Mouse (Mus musculus) MEL (cell line): ENCODE measurements around the gene Slc16a8. TPM values are rescaled to one million over a fixed set of nuclear protein-coding genes. Genes with fewer than 3 reads are reported as not detected.

Experiments used
- DNase-seq: peaks from one replicate; pipeline ENCODE4 v3.0.0; 2011; ENCODE audit warnings: low read depth, low spot score
- H3K27ac ChIP-seq: 2 replicates; pipeline ENCODE4 v1.5.1; 2012; ENCODE audit warnings: low read depth, mild to moderate bottlenecking, control low read depth, low read length, moderate library complexity; ENCODE audit not compliant: control insufficient read depth
- H3K27me3 ChIP-seq, 2 experiments: fragments of 150-350 bp in 1 of 2; sonication (generic) in 1 of 2; 2 replicates each; pipeline ENCODE4 v1.6.1; 2012; ENCODE audit warnings: low read length in 2 of 2, mild to moderate bottlenecking in 2 of 2, improper control_type of control experiment in 1 of 2, moderate library complexity in 1 of 2; ENCODE audit not compliant: insufficient read depth in 2 of 2, control insufficient read depth in 1 of 2
- H3K36me3 ChIP-seq, 2 experiments: 2 replicates each; pipeline ENCODE4 v1.6.1; 2012 to 2014; ENCODE audit warnings: low read length in 2 of 2, improper control_type of control experiment in 1 of 2, inconsistent platforms in 1 of 2, mild to moderate bottlenecking in 1 of 2; ENCODE audit not compliant: insufficient read depth in 2 of 2, control insufficient read depth in 1 of 2
- H3K4me1 ChIP-seq, 2 experiments: fragments of 150-350 bp in 1 of 2; sonication (generic) in 1 of 2; 2 replicates each; pipeline ENCODE4 v1.6.1; 2012; ENCODE audit warnings: low read length in 2 of 2, improper control_type of control experiment in 1 of 2, mild to moderate bottlenecking in 1 of 2; ENCODE audit not compliant: insufficient read depth in 2 of 2, control insufficient read depth in 1 of 2
- H3K4me3 ChIP-seq, 2 experiments: fragments of 150-350 bp in 1 of 2; sonication (generic) in 1 of 2; 2 replicates each; pipeline ENCODE4 v1.5.1; 2012; ENCODE audit warnings: low read depth in 2 of 2, low read length in 2 of 2, mild to moderate bottlenecking in 2 of 2, moderate library complexity in 2 of 2, control low read depth in 1 of 2, improper control_type of control experiment in 1 of 2; ENCODE audit not compliant: control insufficient read depth in 1 of 2, insufficient read depth in 1 of 2
- H3K79me2 ChIP-seq: 2 replicates; pipeline ENCODE4 v1.6.1; 2012; ENCODE audit warnings: mild to moderate bottlenecking, low read length, moderate library complexity; ENCODE audit not compliant: control insufficient read depth, poor library complexity, insufficient read depth
- H3K9ac ChIP-seq: 2 replicates; pipeline ENCODE4 v1.6.1; 2012; ENCODE audit warnings: low read depth, mild to moderate bottlenecking, control low read depth, low read length, moderate library complexity; ENCODE audit not compliant: control insufficient read depth, poor library complexity, severe bottlenecking
- H3K9me3 ChIP-seq: fragments of 150-350 bp; sonication (generic); replicated peaks from 2 replicates; pipeline ENCODE4 v1.6.1; 2012; ENCODE audit warnings: mild to moderate bottlenecking, low read length, improper control_type of control experiment, moderate library complexity; ENCODE audit not compliant: insufficient read depth
- CHD1 ChIP-seq: IDR thresholded peaks from 2 replicates; pipeline ENCODE4 v1.6.1; 2012; ENCODE audit warnings: low read depth, mild to moderate bottlenecking, inconsistent platforms, low read length, improper control_type of control experiment
- CHD2 ChIP-seq: IDR thresholded peaks from 2 replicates; pipeline ENCODE4 v1.6.1; 2011; ENCODE audit warnings: low read length, improper control_type of control experiment
- E2F4 ChIP-seq: IDR thresholded peaks from 2 replicates; pipeline ENCODE4 v1.6.1; 2011; ENCODE audit warnings: low read depth, low read length, improper control_type of control experiment, borderline replicate concordance
- ETS1 ChIP-seq: IDR thresholded peaks from 2 replicates; pipeline ENCODE4 v1.6.1; 2012; ENCODE audit warnings: low read depth, mild to moderate bottlenecking, inconsistent platforms, low read length, improper control_type of control experiment, moderate library complexity
- MAFK ChIP-seq: IDR thresholded peaks from 2 replicates; pipeline ENCODE4 v1.6.1; 2011; ENCODE audit warnings: low read depth, mild to moderate bottlenecking, low read length, improper control_type of control experiment, borderline replicate concordance
- MXI1 ChIP-seq: IDR thresholded peaks from 2 replicates; pipeline ENCODE4 v1.6.1; 2011; ENCODE audit warnings: mild to moderate bottlenecking, low read depth, low read length, improper control_type of control experiment
- NELFE ChIP-seq: IDR thresholded peaks from 2 replicates; pipeline ENCODE4 v1.6.1; 2011; ENCODE audit warnings: low read depth, low read length, improper control_type of control experiment
- NRF1 ChIP-seq: IDR thresholded peaks from 2 replicates; pipeline ENCODE4 v1.6.1; 2014; ENCODE audit warnings: low read depth, mild to moderate bottlenecking, inconsistent platforms, low read length, improper control_type of control experiment, moderate library complexity; ENCODE audit not compliant: poor library complexity, insufficient read depth, severe bottlenecking
- POLR2A ChIP-seq, 2 experiments: IDR thresholded peaks; 2 replicates each; pipeline ENCODE4 v1.6.1; 2011 to 2012; ENCODE audit warnings: low read length in 2 of 2, mild to moderate bottlenecking in 2 of 2, control low read depth in 1 of 2, improper control_type of control experiment in 1 of 2, low read depth in 1 of 2, moderate library complexity in 1 of 2; ENCODE audit not compliant: control insufficient read depth in 1 of 2, insufficient read depth in 1 of 2, poor library complexity in 1 of 2
- POLR2AphosphoS5 ChIP-seq: IDR thresholded peaks from 2 replicates; pipeline ENCODE4 v1.6.1; 2012; ENCODE audit warnings: low read depth, borderline replicate concordance, mild to moderate bottlenecking, inconsistent platforms, low read length, moderate library complexity, mixed read lengths
- TBP ChIP-seq: IDR thresholded peaks from 2 replicates; pipeline ENCODE4 v1.8.0; 2011; ENCODE audit warnings: low read depth, low read length, improper control_type of control experiment
- TCF12 ChIP-seq: IDR thresholded peaks from 2 replicates; pipeline ENCODE4 v1.6.1; 2014; ENCODE audit warnings: low read depth, mild to moderate bottlenecking, inconsistent platforms, low read length, improper control_type of control experiment, moderate library complexity
- UBTF ChIP-seq: IDR thresholded peaks from 2 replicates; pipeline ENCODE4 v1.6.1; 2012; ENCODE audit warnings: low read depth, mild to moderate bottlenecking, inconsistent platforms, low read length, improper control_type of control experiment, moderate library complexity, borderline replicate concordance; ENCODE audit not compliant: insufficient read depth
- ZMIZ1 ChIP-seq: IDR thresholded peaks from 2 replicates; pipeline ENCODE4 v1.6.1; 2012; ENCODE audit warnings: low read depth, mild to moderate bottlenecking, inconsistent platforms, low read length, improper control_type of control experiment, moderate library complexity
- polyA plus RNA-seq, 2 experiments: library from polyadenylated mRNA; stranded (reverse) in 1 of 2; unstranded in 1 of 2; fragments of >175 nt in 1 of 2; fragments of >200 nt in 1 of 2; gene quantifications; 2 replicates each; pipeline versions ENCODE4 v1.2.1 to v1.2.4; 2012; ENCODE audit warnings: low replicate concordance in 2 of 2, low read depth in 1 of 2; ENCODE audit not compliant: insufficient read length in 2 of 2, insufficient read depth in 1 of 2, missing spikeins in 1 of 2
- total RNA-seq: library from RNA; depleted of rRNA; stranded (reverse); fragments of 300-350 nt; gene quantifications from 2 replicates; pipeline ENCODE4 v1.2.3, GENCODE M21; 2012; rRNA removed

Gene Slc16a8
- total and polyA plus RNA-seq, 3 experiments = 0.15 to 0.47 TPM; not detected in 1

DNA sequence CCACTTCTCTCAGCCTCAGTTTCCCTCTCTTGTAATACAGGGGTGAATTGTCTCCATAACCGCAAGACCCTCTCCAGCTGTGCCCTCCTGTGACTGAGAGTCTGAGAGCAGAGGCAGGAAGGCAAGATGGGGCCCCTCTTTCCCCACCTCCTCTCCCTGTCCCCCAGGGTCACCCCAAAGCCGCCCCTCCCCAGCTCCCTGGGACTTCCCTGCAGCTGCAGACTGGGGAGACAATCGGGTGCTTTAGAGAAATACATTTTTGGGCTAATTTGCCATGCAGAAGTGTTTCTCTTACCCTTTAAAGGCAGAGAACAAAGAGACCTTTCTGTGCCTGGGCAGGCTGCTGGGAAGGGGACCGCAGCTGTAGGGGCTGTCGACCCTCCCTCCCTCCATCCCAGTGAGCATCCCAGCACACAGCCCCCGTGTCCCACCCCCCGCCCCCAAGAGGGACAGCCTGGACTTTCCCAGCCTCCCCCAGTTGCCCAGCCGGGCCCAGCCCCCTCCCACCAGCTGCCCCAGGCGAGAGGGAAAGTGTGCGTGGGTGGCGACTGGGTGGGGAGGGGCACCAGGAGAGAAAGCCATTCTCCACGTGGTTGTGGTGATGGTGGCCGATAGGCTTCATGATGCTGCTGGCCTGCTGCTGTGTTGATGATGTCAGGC lies 52.9 kb downstream of the Slc16a8 start:
- H3K9ac ChIP-seq = no peak overlapping the region
- H3K79me2 ChIP-seq = no peaks in the 10 kb centered on the region
- no peak for DNase-seq
- H3K4me3 ChIP-seq = no peak overlapping the region
- no peaks in the 10 kb centered on the region for H3K36me3 ChIP-seq
- H3K4me1 ChIP-seq = 0 out of 4 replicates have a peak, but pooled peaks cover 0 to 3% of the 10 kb centered on the region in 2 experiments
- H3K27me3 ChIP-seq = no peaks in the 10 kb centered on the region
- no peaks in the 10 kb centered on the region for H3K9me3 ChIP-seq
- no peak for TF ChIP-seq NELFE
- no peak for TF ChIP-seq UBTF
- no peak for TF ChIP-seq ETS1
- TF ChIP-seq POLR2AphosphoS5 = no peak
- no peak for TF ChIP-seq TBP
- TF ChIP-seq MAFK = no peak
- no peak for TF ChIP-seq POLR2A (IDR thresholded peaks at IDR 0.05; ENCODE audit: control insufficient read depth in 1 of 2, insufficient read depth in 1 of 2, low read depth in 1 of 2, low read length in 2 of 2, poor library complexity in 1 of 2)
- TF ChIP-seq ZMIZ1 = no peak
- TF ChIP-seq TCF12 = no peak
- no peak for TF ChIP-seq CHD1
- TF ChIP-seq E2F4 = no peak
- TF ChIP-seq MXI1 = no peak
- no peak for TF ChIP-seq CHD2
- TF ChIP-seq NRF1 = no peak
- no peak overlapping the region for H3K27ac ChIP-seq

Other genes with a start within 250 kb of the Slc16a8 start
- gene H1f0, start 226.3 kb downstream of the Slc16a8 start, total RNA-seq = 28.2 and 33.5 TPM in 2 replicates
- 100 to 1,000 TPM in 1 of 2 experiments, 10 to 100 TPM in 1; 46.8 to 213 TPM for gene H1f0, start 226.3 kb downstream of the Slc16a8 start, polyA plus RNA-seq
- gene Galr3, start 212.9 kb downstream of the Slc16a8 start, total RNA-seq = 2.5 and 2.6 TPM in 2 replicates
- gene Galr3, start 212.9 kb downstream of the Slc16a8 start, polyA plus RNA-seq = 1 to 10 TPM in 1 of 2 experiments, not detected in 1; 4.5 TPM
- 42.3 and 43.4 TPM in 2 replicates for gene Ankrd54, start 191.9 kb downstream of the Slc16a8 start, total RNA-seq
- gene Ankrd54, start 191.9 kb downstream of the Slc16a8 start, polyA plus RNA-seq = 10 to 100 TPM in 1 of 2 experiments, not detected in 1; 62.2 TPM
- gene Eif3l, start 179.6 kb downstream of the Slc16a8 start, total RNA-seq = 394 and 395 TPM in 2 replicates
- 100 to 1,000 TPM; 301 to 442 TPM for gene Eif3l, start 179.6 kb downstream of the Slc16a8 start, polyA plus RNA-seq
- 4.1 and 4.8 TPM in 2 replicates for gene Micall1, start 145.9 kb downstream of the Slc16a8 start, total RNA-seq
- gene Micall1, start 145.9 kb downstream of the Slc16a8 start, polyA plus RNA-seq = 10 to 100 TPM in 1 of 2 experiments, not detected in 1; 13.5 TPM
- 362 and 423 TPM in 2 replicates for gene Polr2f, start 113.8 kb downstream of the Slc16a8 start, total RNA-seq
- 100 to 1,000 TPM in 1 of 2 experiments, not detected in 1; 510 TPM for gene Polr2f, start 113.8 kb downstream of the Slc16a8 start, polyA plus RNA-seq
- 4.0 and 4.9 TPM in 2 replicates for gene 1700088E04Rik, start 113.5 kb downstream of the Slc16a8 start, total RNA-seq
- 1 to 10 TPM in 1 of 2 experiments, not detected in 1; 9.3 TPM for gene 1700088E04Rik, start 113.5 kb downstream of the Slc16a8 start, polyA plus RNA-seq
- not detected in 2 replicates for gene Sox10, start 89.5 kb downstream of the Slc16a8 start, total RNA-seq
- not detected for gene Sox10, start 89.5 kb downstream of the Slc16a8 start, polyA plus RNA-seq
- 17.6 and 20.8 TPM in 2 replicates for gene Pick1, start 25.6 kb downstream of the Slc16a8 start, total RNA-seq
- gene Pick1, start 25.6 kb downstream of the Slc16a8 start, polyA plus RNA-seq = 10 to 100 TPM in 1 of 2 experiments, not detected in 1; 24.3 TPM
- 0.12 and 0.16 TPM in 2 replicates for gene Gm49486, start 25.4 kb downstream of the Slc16a8 start, total RNA-seq
- under 1 TPM in 1 of 2 experiments, not detected in 1; 0.46 TPM for gene Gm49486, start 25.4 kb downstream of the Slc16a8 start, polyA plus RNA-seq
- gene Baiap2l2, start 30.8 kb upstream of the Slc16a8 start, total RNA-seq = 1.1 TPM in 1 of 2 replicates, not detected in the other
- under 1 TPM in 1 of 2 experiments, not detected in 1; 0.60 TPM for gene Baiap2l2, start 30.8 kb upstream of the Slc16a8 start, polyA plus RNA-seq
- 11.8 and 12.0 TPM in 2 replicates for gene Pla2g6, start 73.6 kb upstream of the Slc16a8 start, total RNA-seq
- gene Pla2g6, start 73.6 kb upstream of the Slc16a8 start, polyA plus RNA-seq = 10 to 100 TPM in 1 of 2 experiments, not detected in 1; 24.7 TPM
- gene Maff, start 91.9 kb upstream of the Slc16a8 start, total RNA-seq = 3.3 TPM in 2 replicates
- gene Maff, start 91.9 kb upstream of the Slc16a8 start, polyA plus RNA-seq = 1 to 10 TPM in 1 of 2 experiments, not detected in 1; 5.8 TPM
- 7.2 and 7.5 TPM in 2 replicates for gene Tmem184b, start 148.8 kb upstream of the Slc16a8 start, total RNA-seq
- 10 to 100 TPM in 1 of 2 experiments, not detected in 1; 28.4 TPM for gene Tmem184b, start 148.8 kb upstream of the Slc16a8 start, polyA plus RNA-seq
- gene Csnk1e, start 200.8 kb upstream of the Slc16a8 start, total RNA-seq = 28.5 and 33.3 TPM in 2 replicates
- gene Csnk1e, start 200.8 kb upstream of the Slc16a8 start, polyA plus RNA-seq = 10 to 100 TPM in 1 of 2 experiments, not detected in 1; 58.1 TPM